Mouse (Mus musculus): ENCODE data around the gene Ints3. TPM values are rescaled to one million over a fixed set of nuclear protein-coding genes. Genes with fewer than 3 reads are reported as not detected.

The Ints3 gene
- total and polyA plus RNA-seq, 2 experiments from 2014 or later: 20.4 to 71.7 TPM

DNA sequence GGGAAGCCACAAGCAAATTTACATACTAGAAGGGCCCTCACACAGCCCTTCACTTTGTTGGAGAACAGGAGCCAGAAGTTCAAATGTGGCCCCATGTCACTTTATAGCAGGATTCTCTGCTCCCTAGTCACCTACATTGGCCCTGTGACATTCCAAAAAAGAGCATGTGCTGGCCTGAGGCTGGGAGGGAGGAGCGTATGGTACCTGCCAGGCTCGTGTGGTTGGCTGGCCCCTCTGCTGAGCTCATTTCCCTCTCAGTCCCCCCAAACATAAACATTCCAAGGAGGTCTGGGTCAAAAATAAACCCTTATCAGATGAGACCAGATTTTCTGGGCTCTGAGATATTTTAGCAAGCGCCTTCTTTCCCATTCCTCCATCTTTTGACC lies 20.4 kb downstream of the Ints3 start:
- Histone ChIP-seq H3K27me3 (ENCODE audit: insufficient read depth, low read length) (no peaks in the 10 kb centered on the region), H3K4me2 (ENCODE audit: low read depth, low read length) (no peak overlapping the region), H3K36me3 (ENCODE audit: insufficient read depth, low read length) (peaks cover 55% of the 10 kb centered on the region), H3K9ac (replicated peaks; ENCODE audit: low read length) (no peak overlapping the region), H3K27ac (no peak overlapping the region), H3K4me3 (ENCODE audit: low read length) (no peak overlapping the region), H3K4me1 (ENCODE audit: insufficient read depth, low read length) (no peaks in the 10 kb centered on the region), H3K9me3 (ENCODE audit: low read length) (no peaks in the 10 kb centered on the region)
- 79% methylated on average over 3 of the region's 3 CpGs for WGBS
- ATAC-seq (peak; percentile 32), DNase-seq (ENCODE audit: low spot score) (no peak)
- no peak for TF ChIP-seq CTCF (IDR thresholded peaks at IDR 0.05; ENCODE audit: low read depth)

GRCm38 (mm10) chr3:90412312-90413010 lies 21.0 kb downstream of the Ints3 start:
- peak; percentile 77 for DNase-seq (ENCODE audit: low spot score)
- H3K9me3 ChIP-seq (ENCODE audit: low read length): no peaks in the 10 kb centered on the region
- no peak overlapping the region for H3K4me2 ChIP-seq (ENCODE audit: low read depth, low read length)
- no peaks in the 10 kb centered on the region for H3K27me3 ChIP-seq (ENCODE audit: insufficient read depth, low read length)
- H3K36me3 ChIP-seq (ENCODE audit: insufficient read depth, low read length): peaks cover 51% of the 10 kb centered on the region
- no peak overlapping the region for H3K4me3 ChIP-seq (ENCODE audit: low read length)
- no peaks in the 10 kb centered on the region for H3K4me1 ChIP-seq (ENCODE audit: insufficient read depth, low read length)
- 44% methylated on average over 5 of the region's 5 CpGs for WGBS
- H3K9ac ChIP-seq (replicated peaks; ENCODE audit: low read length): no peak overlapping the region
- TF ChIP-seq CTCF (IDR thresholded peaks at IDR 0.05; ENCODE audit: low read depth): peak; percentile 95
- peak; percentile 76 for ATAC-seq
- H3K27ac ChIP-seq: no peak overlapping the region

DNA sequence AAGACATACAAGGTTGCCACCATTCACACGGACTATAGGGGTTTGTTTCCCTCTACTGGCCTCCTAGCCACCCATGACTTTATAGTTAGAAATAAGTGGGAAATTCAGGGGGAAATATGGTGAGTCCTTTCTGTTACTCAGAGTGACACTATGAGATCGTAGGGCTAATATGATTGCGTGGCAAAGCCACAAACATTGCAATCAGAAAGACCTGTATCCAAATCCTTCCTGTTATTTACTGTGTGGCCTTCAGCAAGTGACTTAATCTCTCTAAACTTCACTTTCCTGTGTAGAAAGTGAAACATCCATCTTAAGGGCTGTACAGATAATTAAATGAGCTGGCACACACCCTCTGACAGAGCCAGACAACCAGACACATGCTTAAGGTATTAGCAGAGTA lies 24.7 kb downstream of the Ints3 start:
- Histone ChIP-seq H3K9me3 (ENCODE audit: low read length) (no peaks in the 10 kb centered on the region), H3K4me3 (ENCODE audit: low read length) (no peak overlapping the region), H3K4me1 (ENCODE audit: insufficient read depth, low read length) (no peaks in the 10 kb centered on the region), H3K4me2 (ENCODE audit: low read depth, low read length) (no peak overlapping the region), H3K27ac (no peak overlapping the region), H3K36me3 (ENCODE audit: insufficient read depth, low read length) (peaks cover 55% of the 10 kb centered on the region), H3K9ac (replicated peaks; ENCODE audit: low read length) (no peak overlapping the region), H3K27me3 (ENCODE audit: insufficient read depth, low read length) (no peaks in the 10 kb centered on the region)
- no peak for ATAC-seq
- TF ChIP-seq CTCF (IDR thresholded peaks at IDR 0.05; ENCODE audit: low read depth): no peak
- no peak for DNase-seq (ENCODE audit: low spot score)
- 90% methylated on average over 3 of the region's 3 CpGs for WGBS

- Histone ChIP-seq H3K27me3 (ENCODE audit: insufficient read depth, low read length) (no peaks in the 10 kb centered on the region), H3K9me3 (ENCODE audit: low read length) (no peaks in the 10 kb centered on the region), H3K4me3 (ENCODE audit: low read length) (no peak overlapping the region), H3K4me1 (ENCODE audit: insufficient read depth, low read length) (no peaks in the 10 kb centered on the region), H3K9ac (replicated peaks; ENCODE audit: low read length) (no peak overlapping the region), H3K36me3 (ENCODE audit: insufficient read depth, low read length) (peaks cover 75% of the 10 kb centered on the region), H3K27ac (no peak overlapping the region), H3K4me2 (ENCODE audit: low read depth, low read length) (no peak overlapping the region)
- ATAC-seq: no peak
- no peak for TF ChIP-seq CTCF (IDR thresholded peaks at IDR 0.05; ENCODE audit: low read depth)
- over 99% methylated on average over 5 of the region's 5 CpGs for WGBS
- no peak for DNase-seq (ENCODE audit: low spot score)
Measured at GRCm38 (mm10) chr3:90406414-90406813, 27.0 kb downstream of the Ints3 start.

GRCm38 (mm10) chr3:90404609-90405008 lies 28.8 kb downstream of the Ints3 start:
- no peak for ATAC-seq
- no peak overlapping the region for H3K4me3 ChIP-seq (ENCODE audit: low read length)
- WGBS: 89% methylated on average over 4 of the region's 4 CpGs

DNA sequence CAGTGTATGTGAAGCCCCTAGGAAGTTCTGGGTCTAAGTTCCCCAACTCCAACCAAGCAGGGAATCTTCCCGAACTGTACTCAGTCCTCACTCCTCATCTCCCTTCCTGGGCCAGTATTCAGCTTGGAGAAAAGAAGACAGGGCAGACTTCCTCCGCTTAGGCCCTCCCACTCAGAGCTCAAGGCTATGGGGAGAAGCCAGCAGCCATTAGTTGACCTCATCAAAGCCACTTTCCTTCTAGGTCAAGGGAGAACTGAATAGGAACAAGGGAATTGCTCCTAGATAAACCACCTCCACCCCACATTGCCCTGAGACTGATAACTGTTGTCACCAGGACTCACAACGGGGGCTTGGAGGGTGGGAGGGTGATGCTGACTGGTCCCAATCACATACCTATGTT lies 29.3 kb downstream of the Ints3 start:
- no peak for DNase-seq (ENCODE audit: low spot score)
- Histone ChIP-seq H3K9me3 (ENCODE audit: low read length) (no peaks in the 10 kb centered on the region), H3K4me1 (ENCODE audit: insufficient read depth, low read length) (no peaks in the 10 kb centered on the region), H3K4me2 (ENCODE audit: low read depth, low read length) (no peak overlapping the region), H3K4me3 (ENCODE audit: low read length) (no peak overlapping the region), H3K27ac (no peak overlapping the region), H3K36me3 (ENCODE audit: insufficient read depth, low read length) (peaks cover 93% of the 10 kb centered on the region), H3K9ac (replicated peaks; ENCODE audit: low read length) (no peak overlapping the region), H3K27me3 (ENCODE audit: insufficient read depth, low read length) (no peaks in the 10 kb centered on the region)
- 97% methylated on average over 3 of the region's 3 CpGs for WGBS
- no peak for TF ChIP-seq CTCF (IDR thresholded peaks at IDR 0.05; ENCODE audit: low read depth)
- no peak for ATAC-seq

More at GRCm38 (mm10) chr3:90404609-90405008, 28.8 kb downstream of the Ints3 start:
- Histone ChIP-seq H3K9ac (replicated peaks; ENCODE audit: low read length) (no peak overlapping the region), H3K9me3 (ENCODE audit: low read length) (no peaks in the 10 kb centered on the region), H3K4me1 (ENCODE audit: insufficient read depth, low read length) (no peaks in the 10 kb centered on the region), H3K4me2 (ENCODE audit: low read depth, low read length) (no peak overlapping the region), H3K27ac (no peak overlapping the region), H3K36me3 (ENCODE audit: insufficient read depth, low read length) (peaks cover 91% of the 10 kb centered on the region), H3K27me3 (ENCODE audit: insufficient read depth, low read length) (no peaks in the 10 kb centered on the region)
- no peak for DNase-seq (ENCODE audit: low spot score)
- no peak for TF ChIP-seq CTCF (IDR thresholded peaks at IDR 0.05; ENCODE audit: low read depth)

- DNase-seq (ENCODE audit: low spot score) (no peak), ATAC-seq (no peak)
- TF ChIP-seq CTCF (IDR thresholded peaks at IDR 0.05; ENCODE audit: low read depth): no peak
- Histone ChIP-seq H3K9me3 (ENCODE audit: low read length) (no peaks in the 10 kb centered on the region), H3K27ac (no peak overlapping the region), H3K9ac (replicated peaks; ENCODE audit: low read length) (no peak overlapping the region), H3K4me1 (ENCODE audit: insufficient read depth, low read length) (no peaks in the 10 kb centered on the region), H3K27me3 (ENCODE audit: insufficient read depth, low read length) (no peaks in the 10 kb centered on the region), H3K4me3 (ENCODE audit: low read length) (no peak overlapping the region), H3K36me3 (ENCODE audit: insufficient read depth, low read length) (peaks cover 87% of the 10 kb centered on the region), H3K4me2 (ENCODE audit: low read depth, low read length) (no peak overlapping the region)
- 78% methylated on average over 4 of the region's 4 CpGs for WGBS
Measured at GRCm38 (mm10) chr3:90400993-90401392, 32.4 kb downstream of the Ints3 start.
